Mouse (Mus musculus): ENCODE data around the gene Stx12.
"Not testable (repeated sequence)": the region's sequence is repeated elsewhere in the genome, so short reads cannot be mapped to it uniquely, and the experiment has no call there.

DNA sequence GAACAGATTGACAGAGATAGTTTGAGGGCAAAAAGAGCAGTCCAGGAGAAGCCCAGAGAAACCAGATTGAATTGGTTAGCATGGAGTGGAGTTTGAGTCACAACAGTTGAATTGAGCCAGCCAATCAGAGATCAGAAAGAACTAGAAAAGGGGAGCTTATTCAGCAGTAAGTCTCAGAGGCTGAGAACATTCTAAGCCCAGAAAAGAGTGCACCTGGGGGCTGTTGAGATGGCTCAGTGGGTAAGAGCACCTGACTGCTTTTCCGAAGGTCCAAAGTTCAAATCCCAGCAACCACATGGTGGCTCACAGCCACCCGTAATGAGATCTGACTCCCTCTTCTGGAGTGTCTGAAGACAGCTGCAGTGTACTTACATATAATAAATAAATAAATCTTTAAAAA is 42.2 kb upstream of the Stx12 start:
- TF ChIP-seq CTCF (IDR thresholded peaks at IDR 0.05 in 2 of 3, conservative IDR thresholded peaks at IDR 0.05 in 1 of 3; ENCODE audit: control insufficient read depth in 1 of 3, insufficient read depth in 1 of 3, low read depth in 2 of 3, low read length in 3 of 3, poor library complexity in 1 of 3, severe bottlenecking in 1 of 3); ZNF384 (IDR thresholded peaks at IDR 0.05; ENCODE audit: low read depth, low read length): not testable (repeated sequence)

Data from MEL (cell line).